Mouse (Mus musculus) midbrain, embryonic 15.5 days (tissue): Measurements from ENCODE around the gene Rassf1. TPM values are rescaled to one million over a fixed set of nuclear protein-coding genes. Genes with fewer than 3 reads are reported as not detected.
"Not testable (repeated sequence)": the region's sequence is repeated elsewhere in the genome, so short reads cannot be mapped to it uniquely, and the experiment has no call there.

ENCODE experiments used
- ATAC-seq: fragments of 200-750 bp; cut with Nextera tagmentation; replicated peaks from 2 replicates; pipeline ENCODE4 v1.8.0; 2017; ENCODE audit warnings: moderate TSS enrichment
- H3K27ac ChIP-seq: fragments of 300-500 bp; sonication (generic); 2 replicates; pipeline ENCODE4 v1.5.1; 2015; ENCODE audit warnings: mild to moderate bottlenecking, inconsistent platforms
- H3K27me3 ChIP-seq: fragments of 300-500 bp; sonication (generic); replicated peaks from 2 replicates; pipeline ENCODE4 v1.6.1; 2015; ENCODE audit warnings: inconsistent platforms
- H3K36me3 ChIP-seq: fragments of 300-500 bp; sonication (generic); replicated peaks from 2 replicates; pipeline ENCODE4 v1.6.1; 2015; ENCODE audit warnings: inconsistent platforms
- H3K4me1 ChIP-seq: fragments of 300-500 bp; sonication (generic); 2 replicates; pipeline ENCODE4 v1.6.1; 2015; ENCODE audit warnings: inconsistent platforms
- H3K4me2 ChIP-seq: fragments of 300-500 bp; sonication (generic); 2 replicates; pipeline ENCODE4 v1.6.1; 2015; ENCODE audit warnings: inconsistent platforms, mild to moderate bottlenecking, moderate library complexity
- H3K4me3 ChIP-seq: fragments of 300-500 bp; sonication (generic); 2 replicates; pipeline ENCODE4 v1.5.1; 2015; ENCODE audit warnings: mild to moderate bottlenecking, inconsistent platforms
- H3K9ac ChIP-seq: fragments of 300-500 bp; sonication (generic); 2 replicates; pipeline ENCODE4 v1.6.1; 2015; ENCODE audit warnings: mild to moderate bottlenecking, inconsistent platforms
- H3K9me3 ChIP-seq: fragments of 300-500 bp; sonication (generic); 2 replicates; pipeline ENCODE4 v1.6.1; 2016; ENCODE audit warnings: inconsistent platforms
- whole genome bisulfite sequencing: fragments of 180-500 bp; shearing (Covaris S2); methylation state at CpG from one replicate; pipeline ENCODE4 v1.1.7; 2015; ENCODE audit warnings: mixed read lengths; 5-methylcytosine and 5-hydroxymethylcytosine counted together
- polyA plus RNA-seq: library from polyadenylated mRNA; unstranded; fragments of >200 nt; fragmentation: Nextera tagmentation; extraction: Ambion mirVana; gene quantifications from 2 replicates; pipeline ENCODE4 v1.2.1, GENCODE M21; 2015

Gene Rassf1
- polyA plus RNA-seq, 1 experiment from 2014 or later = 45.3 TPM

DNA sequence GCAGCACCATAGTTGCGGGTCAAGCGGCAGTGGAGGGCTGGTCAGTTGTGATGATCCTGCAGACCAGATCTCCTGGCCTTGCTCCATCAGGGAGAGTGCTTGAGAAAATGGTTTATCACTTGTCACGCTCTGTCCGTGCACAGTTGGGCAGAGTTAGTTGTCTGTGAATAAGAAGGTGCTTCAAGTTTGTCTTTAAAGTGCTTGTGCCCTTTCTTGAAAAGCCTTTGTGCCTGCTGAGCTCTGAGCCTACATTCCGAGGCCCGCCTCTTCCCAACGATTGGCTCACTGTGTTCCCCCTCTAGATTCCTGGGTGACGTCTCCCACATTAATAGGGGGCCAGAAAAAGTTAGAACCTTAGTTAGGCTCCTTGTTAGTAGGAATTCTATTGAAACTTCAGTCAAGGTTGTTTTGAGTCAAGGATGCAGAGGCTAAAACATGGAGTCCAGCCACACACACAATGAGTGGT lies 568 bp downstream of the Rassf1 start:
- H3K4me1 ChIP-seq = peaks cover 53% of the 10 kb centered on the region
- peaks cover 46% of the 10 kb centered on the region for H3K27me3 ChIP-seq
- 8% methylated on average over 8 of the region's 8 CpGs for WGBS

DNA sequence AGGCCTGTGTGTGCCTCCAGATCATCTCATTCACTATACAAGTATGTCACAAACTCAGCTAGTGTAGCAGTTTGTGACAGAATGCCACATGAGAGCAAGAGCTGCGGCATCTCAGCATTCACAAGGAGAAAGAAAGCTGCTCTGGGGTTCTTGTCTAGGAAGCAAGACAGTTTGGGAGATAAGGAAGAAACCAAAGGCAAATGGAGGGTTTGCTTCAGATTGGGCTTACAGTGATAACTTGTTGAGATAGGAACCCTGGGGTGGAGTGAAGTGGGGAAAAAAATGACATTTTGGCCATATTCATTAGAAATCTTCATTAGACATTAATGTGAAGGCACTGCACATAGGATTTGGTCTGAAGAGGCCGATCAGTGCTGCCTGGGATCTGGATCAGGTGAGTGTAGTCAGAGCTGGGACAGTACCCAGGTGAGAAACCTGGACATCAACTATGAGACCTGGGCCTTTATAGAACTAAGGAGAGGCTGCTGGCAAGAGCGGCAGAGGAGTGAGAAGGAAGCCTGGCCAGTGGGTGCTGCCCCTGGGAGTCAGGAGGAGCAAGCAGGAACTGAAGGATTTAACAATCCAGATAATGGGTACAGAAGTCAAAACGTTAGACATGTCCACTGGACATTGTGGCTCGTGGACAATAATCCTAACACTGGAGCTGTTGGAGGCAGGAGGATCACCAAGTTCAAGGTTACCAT lies 1.5 kb downstream of the Rassf1 start:
- ATAC-seq = no peak
- 81% methylated on average over 5 of the region's 5 CpGs for WGBS

More for the DNA sequence above, 568 bp downstream of the Rassf1 start:
- Histone ChIP-seq H3K4me2 (peak overlapping the region; percentile 61), H3K4me3 (peak overlapping the region; percentile 35), H3K9me3 (no peaks in the 10 kb centered on the region), H3K27ac (no peak overlapping the region), H3K9ac (peak overlapping the region; percentile 39; the same call in 1 of the 2 replicates), H3K36me3 (no peaks in the 10 kb centered on the region)
- no peak for ATAC-seq

DNA sequence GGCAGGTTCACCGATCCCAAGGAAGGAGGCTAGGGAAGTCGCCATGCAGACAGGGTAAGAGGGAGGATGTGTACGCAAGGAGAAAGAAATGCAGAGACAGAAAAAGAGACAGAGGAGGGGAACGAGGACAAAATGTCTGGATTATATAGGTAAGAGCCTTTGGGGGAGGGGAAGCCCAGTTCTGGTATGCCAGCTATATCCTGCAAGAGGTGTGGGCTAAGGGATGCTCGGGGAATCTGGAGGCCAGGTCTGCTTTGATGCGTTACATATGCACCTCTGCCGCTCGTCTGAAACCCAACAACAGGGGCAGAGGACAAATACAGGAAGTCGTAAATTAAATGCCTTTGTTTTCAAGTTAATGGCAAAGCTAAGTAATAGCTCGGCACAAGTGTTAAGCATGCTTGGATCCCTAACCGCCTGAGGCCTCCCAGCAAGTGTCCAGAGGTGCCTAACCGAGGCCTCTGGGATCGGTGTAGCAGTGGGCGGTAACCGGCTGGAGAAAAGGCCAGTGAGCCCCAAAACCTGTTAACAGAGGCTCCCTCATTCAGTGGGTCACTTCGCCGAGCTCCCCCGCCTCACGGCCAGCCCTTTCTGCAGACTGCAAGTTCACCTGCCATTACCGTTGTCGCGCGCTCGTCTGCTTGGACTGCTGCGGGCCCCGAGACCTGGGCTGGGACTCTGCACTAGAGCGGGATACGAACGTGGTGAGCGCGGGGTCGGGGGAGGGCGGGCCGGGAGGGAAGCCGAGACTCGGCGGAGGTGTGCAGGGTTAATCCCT lies 2.4 kb downstream of the Rassf1 start:
- peak overlapping the region; percentile 59 for H3K9ac ChIP-seq
- WGBS = 8% methylated on average over 37 of the region's 37 CpGs
- peak overlapping the region; percentile 89 for H3K4me2 ChIP-seq
- ATAC-seq = peak; percentile 82
- H3K4me1 ChIP-seq = peaks cover 45% of the 10 kb centered on the region
- H3K27me3 ChIP-seq = peaks cover 46% of the 10 kb centered on the region
- H3K36me3 ChIP-seq = peaks cover 18% of the 10 kb centered on the region
- H3K9me3 ChIP-seq = no peaks in the 10 kb centered on the region
- peak overlapping the region; percentile 53 for H3K4me3 ChIP-seq
- peak overlapping the region; percentile 81 for H3K27ac ChIP-seq

More for the DNA sequence above, 1.5 kb downstream of the Rassf1 start:
- H3K27ac ChIP-seq = no peak overlapping the region
- H3K9me3 ChIP-seq = no peaks in the 10 kb centered on the region
- peaks cover 46% of the 10 kb centered on the region for H3K4me1 ChIP-seq
- peaks cover 46% of the 10 kb centered on the region for H3K27me3 ChIP-seq
- no peak overlapping the region; the same call in 1 of the 2 replicates for H3K9ac ChIP-seq
- H3K4me3 ChIP-seq = peak overlapping the region; percentile 53; the same call in 1 of the 2 replicates
- no peak overlapping the region for H3K4me2 ChIP-seq
- H3K36me3 ChIP-seq = peaks cover 9% of the 10 kb centered on the region

DNA sequence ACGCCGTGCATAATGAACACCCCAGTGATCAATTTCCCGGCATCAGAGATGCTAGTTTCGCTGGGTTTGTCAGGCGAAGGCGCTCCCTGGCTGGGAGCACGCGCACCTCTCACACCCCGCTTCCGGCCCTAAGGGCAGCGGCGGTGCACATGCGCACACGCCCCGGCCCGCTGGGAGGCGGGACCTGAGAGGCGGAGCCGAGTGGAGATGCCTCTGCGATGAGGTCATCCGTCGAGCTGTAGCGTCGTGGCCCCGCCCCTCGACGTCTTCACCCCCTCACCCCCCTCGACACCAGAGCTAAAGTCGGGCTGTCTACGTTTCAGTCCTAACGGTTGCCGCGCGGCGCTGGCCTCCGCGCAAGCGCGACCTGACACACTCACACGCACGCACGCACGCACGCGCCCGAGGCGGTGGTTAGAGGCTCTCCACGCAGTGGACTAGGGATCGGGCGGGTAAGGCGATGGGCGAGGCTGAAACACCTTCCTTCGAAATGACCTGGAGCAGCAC lies 3.0 kb downstream of the Rassf1 start:
- Histone ChIP-seq H3K27ac (peak overlapping the region; percentile 81), H3K4me3 (peak overlapping the region; percentile 53), H3K27me3 (peaks cover 39% of the 10 kb centered on the region), H3K9ac (peak overlapping the region; percentile 59), H3K36me3 (peaks cover 24% of the 10 kb centered on the region), H3K4me2 (peak overlapping the region; percentile 89), H3K4me1 (peaks cover 45% of the 10 kb centered on the region), H3K9me3 (no peaks in the 10 kb centered on the region)
- WGBS = under 1% methylated on average over 53 of the region's 53 CpGs
- ATAC-seq = peak; percentile 95

DNA sequence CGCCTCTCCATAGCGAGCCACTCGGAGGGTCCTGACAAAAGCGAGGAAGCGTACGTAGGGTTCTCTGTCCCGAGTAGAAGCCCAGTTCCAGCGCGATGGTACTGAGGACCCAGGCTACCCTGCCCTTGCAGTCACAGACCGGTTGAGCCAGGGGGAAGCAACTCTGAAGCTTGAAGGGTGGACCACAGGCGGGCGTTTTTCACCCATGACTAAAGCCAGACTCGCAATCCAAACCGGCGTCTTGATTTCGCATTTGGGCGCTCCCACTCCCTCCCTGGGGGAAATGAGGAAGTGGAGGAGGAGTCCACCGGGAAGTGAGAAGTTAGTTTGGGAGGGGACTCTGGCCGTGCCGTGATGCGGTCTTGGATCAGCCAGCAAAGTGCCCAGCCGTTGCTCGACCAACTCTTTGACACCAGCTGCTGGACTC lies 3.7 kb downstream of the Rassf1 start:
- Histone ChIP-seq H3K27me3 (peaks cover 33% of the 10 kb centered on the region), H3K4me1 (peaks cover 45% of the 10 kb centered on the region), H3K36me3 (peaks cover 29% of the 10 kb centered on the region), H3K9me3 (no peaks in the 10 kb centered on the region), H3K4me3 (peak overlapping the region; percentile 53), H3K9ac (peak overlapping the region; percentile 59), H3K27ac (peak overlapping the region; percentile 81), H3K4me2 (peak overlapping the region; percentile 89)
- peak; percentile 37 for ATAC-seq
- under 1% methylated on average over 23 of the region's 23 CpGs for WGBS

DNA sequence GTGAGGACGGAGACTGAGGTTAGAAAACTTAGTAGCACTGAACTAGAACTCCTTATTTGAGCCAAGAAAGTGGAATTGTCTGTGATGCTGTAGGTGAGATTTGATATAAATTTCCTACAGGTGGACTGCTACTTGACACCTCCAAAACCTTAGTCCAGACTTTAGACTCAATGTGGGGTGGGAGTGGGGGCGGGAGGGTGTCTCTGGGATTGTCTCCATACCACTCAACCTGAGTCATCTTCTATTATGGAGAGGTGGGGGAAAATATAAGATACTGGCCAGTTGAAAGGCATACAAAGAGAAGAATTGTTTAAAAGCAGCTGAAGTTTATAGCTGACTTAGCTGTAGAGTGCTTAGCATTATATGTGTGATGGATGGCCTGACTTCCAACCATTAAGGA lies 4.3 kb downstream of the Rassf1 start:
- ATAC-seq = no peak
- 41% methylated on average over 2 of the region's 2 CpGs for WGBS
- no peaks in the 10 kb centered on the region for H3K9me3 ChIP-seq
- H3K4me3 ChIP-seq = peak overlapping the region; percentile 53
- 0 out of 2 replicates have a peak overlapping the region, but pooled peaks have one; percentile 81 for H3K27ac ChIP-seq
- H3K4me1 ChIP-seq = peaks cover 45% of the 10 kb centered on the region
- H3K9ac ChIP-seq = peak overlapping the region; percentile 59
- peak overlapping the region; percentile 89 for H3K4me2 ChIP-seq
- peaks cover 26% of the 10 kb centered on the region for H3K27me3 ChIP-seq
- peaks cover 32% of the 10 kb centered on the region for H3K36me3 ChIP-seq

DNA sequence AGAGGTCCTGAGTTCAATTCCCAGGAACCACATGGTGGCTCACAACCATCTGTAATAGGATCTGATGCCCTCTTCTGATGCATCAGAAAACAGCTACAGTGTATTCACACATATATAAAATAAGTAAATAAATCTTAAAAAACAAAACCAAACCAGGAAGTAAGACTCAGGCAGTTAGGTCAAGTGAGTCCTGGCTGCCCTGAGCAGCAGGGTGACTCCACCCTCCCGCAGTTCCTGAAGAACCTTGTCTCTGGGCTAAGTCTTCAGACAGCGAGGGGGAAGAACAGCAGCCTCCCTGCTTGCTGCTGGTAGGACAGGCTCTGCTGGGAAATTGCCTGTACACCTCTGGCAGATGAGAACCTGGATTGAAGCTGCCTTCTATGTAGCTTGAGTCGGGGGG lies 5.0 kb downstream of the Rassf1 start:
- H3K27ac ChIP-seq = no peak overlapping the region
- peak overlapping the region; percentile 89 for H3K4me2 ChIP-seq
- H3K4me1 ChIP-seq = peaks cover 40% of the 10 kb centered on the region
- H3K27me3 ChIP-seq = peaks cover 20% of the 10 kb centered on the region
- H3K36me3 ChIP-seq = peaks cover 35% of the 10 kb centered on the region
- ATAC-seq = no peak
- H3K9me3 ChIP-seq = no peaks in the 10 kb centered on the region
- WGBS = 80% methylated on average over 3 of the region's 3 CpGs
- no peak overlapping the region for H3K9ac ChIP-seq
- no peak overlapping the region for H3K4me3 ChIP-seq

DNA sequence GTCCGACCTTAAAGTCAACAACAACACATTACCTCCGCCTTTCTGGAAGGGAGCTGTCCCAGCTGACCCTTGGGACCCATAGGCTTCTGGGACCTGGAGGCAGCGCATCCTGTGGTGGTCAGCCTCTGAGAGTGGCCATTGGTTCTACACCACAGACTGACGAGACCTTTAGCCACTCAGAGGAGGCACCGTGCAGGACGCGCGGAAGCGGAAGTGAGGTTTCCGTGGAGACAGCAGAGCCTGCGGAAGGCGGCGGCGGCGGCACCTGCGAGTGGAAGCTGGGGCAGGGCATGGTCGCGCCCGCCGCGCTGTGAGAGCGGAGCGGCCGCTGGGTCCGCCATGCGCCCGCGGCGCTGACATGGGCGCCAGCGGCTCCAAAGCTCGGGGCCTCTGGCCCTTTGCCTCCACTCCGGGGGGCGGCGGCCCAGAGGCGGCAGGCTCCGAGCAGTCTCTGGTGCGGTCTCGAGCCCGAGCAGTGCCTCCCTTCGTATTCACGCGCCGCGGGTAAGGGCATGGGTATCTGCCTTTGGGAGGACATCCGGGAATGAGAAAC lies 11.8 kb downstream of the Rassf1 start, which contains the start of gene Tusc2:
Tusc2 (plus strand) TSS at position 227 of the 553 bp plus-strand sequence.
- Histone ChIP-seq H3K4me3 (peak within 1 kb of the TSS; percentile 95), H3K36me3 (peaks cover 41% of the 10 kb centered on the region), H3K4me1 (peaks cover 36% of the 10 kb centered on the region), H3K27ac (peak within 1 kb of the TSS; percentile 79), H3K9me3 (no peaks in the 10 kb centered on the region), H3K9ac (peak within 1 kb of the TSS; percentile 91), H3K27me3 (no peaks in the 10 kb centered on the region), H3K4me2 (peak within 1 kb of the TSS; percentile 73)
- ATAC-seq = peak; percentile 94
- under 1% methylated on average over 46 of the region's 46 CpGs for WGBS

DNA sequence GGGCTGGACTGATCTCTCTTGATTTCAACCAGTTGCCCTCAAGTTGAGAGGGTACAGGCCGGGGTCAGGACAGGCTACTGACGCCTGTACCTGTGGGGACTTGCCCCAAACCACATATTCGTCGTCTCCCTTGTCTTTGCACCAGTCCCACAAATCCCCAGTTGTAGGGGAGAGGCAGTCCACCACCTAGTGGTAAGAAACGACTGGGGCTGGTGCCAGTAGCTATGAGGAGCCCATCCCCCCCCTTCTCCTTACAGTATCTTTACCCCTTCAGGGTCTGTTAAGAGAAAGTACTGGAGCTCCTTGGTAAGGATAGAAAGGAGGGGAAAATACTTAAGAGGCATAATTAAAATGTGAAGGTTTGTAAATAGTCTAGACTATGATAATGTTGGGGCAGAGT lies 14.2 kb downstream of the Rassf1 start:
- H3K4me3 ChIP-seq, H3K9me3 ChIP-seq, ATAC-seq, H3K27me3 ChIP-seq, H3K9ac ChIP-seq, H3K27ac ChIP-seq: not testable (repeated sequence)
- H3K36me3 ChIP-seq = peaks cover 21% of the 10 kb centered on the region; the same call in 1 of the 2 replicates
- H3K4me2 ChIP-seq = peak overlapping the region; percentile 12
- H3K4me1 ChIP-seq = peaks cover 49% of the 10 kb centered on the region
- 55% methylated on average over 5 of the region's 5 CpGs for WGBS

DNA sequence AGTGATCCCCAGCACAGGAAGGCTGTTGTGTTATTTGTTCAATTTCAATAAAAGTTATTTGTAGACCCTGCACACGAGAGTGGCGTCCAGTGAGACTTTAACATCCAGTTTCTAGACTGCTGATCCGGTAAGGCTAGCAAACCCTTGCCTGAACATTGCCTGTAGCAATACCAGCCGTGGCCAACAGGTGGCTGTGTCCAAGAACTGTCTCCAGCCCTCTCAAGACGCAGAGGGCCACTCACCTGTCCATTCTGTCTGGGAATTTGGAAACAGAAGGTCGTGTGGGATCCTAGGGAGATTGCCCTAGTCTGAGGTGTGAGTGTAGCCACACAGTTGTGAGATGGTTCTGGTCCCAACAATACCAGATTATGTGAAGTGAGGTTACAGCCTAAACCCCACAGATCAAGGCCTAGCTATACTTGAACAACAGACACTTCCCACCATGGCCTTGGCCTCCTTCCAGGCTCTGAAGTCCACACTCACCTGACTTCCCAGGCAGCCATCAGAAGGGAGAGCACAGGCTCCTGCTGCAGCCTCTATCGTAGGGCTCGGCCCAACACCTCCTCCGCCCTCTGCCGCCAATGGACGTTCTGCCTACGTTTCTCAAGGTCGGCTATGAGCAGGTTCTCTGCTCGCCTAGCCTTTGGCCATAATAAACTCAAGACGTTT lies 14.8 kb downstream of the Rassf1 start:
- H3K9me3 ChIP-seq = no peaks in the 10 kb centered on the region
- WGBS = 59% methylated on average over 15 of the region's 15 CpGs
- peaks cover 25% of the 10 kb centered on the region; the same call in 1 of the 2 replicates for H3K36me3 ChIP-seq
- H3K9ac ChIP-seq = no peak overlapping the region
- no peaks in the 10 kb centered on the region for H3K27me3 ChIP-seq
- ATAC-seq = no peak
- H3K4me1 ChIP-seq = peaks cover 55% of the 10 kb centered on the region
- no peak overlapping the region for H3K4me3 ChIP-seq
- H3K27ac ChIP-seq = no peak overlapping the region
- no peak overlapping the region for H3K4me2 ChIP-seq

DNA sequence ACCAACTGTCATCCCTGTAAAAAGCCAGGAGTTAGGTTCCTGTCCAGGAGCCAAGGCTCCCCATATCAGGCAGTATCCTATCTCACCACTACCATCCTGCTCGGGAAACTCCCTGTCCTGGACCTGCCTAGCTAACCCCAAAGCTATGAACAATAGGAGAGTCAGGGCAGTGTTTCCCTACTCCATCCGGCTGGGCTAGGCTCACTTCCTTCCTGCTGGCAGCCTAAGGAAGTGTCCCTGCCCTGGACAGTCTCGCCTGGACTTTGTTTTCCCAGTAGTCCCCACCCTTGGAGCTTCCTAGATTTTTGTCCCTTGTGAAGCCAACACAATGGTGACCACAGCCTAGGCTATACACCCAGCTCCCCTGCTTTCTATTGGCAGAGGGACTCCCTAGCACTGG lies 15.5 kb downstream of the Rassf1 start:
- no peaks in the 10 kb centered on the region for H3K9me3 ChIP-seq
- H3K4me3 ChIP-seq = no peak overlapping the region
- H3K27me3 ChIP-seq = no peaks in the 10 kb centered on the region
- H3K4me1 ChIP-seq = peaks cover 62% of the 10 kb centered on the region
- H3K9ac ChIP-seq = no peak overlapping the region
- no peak overlapping the region for H3K4me2 ChIP-seq
- peaks cover 24% of the 10 kb centered on the region for H3K36me3 ChIP-seq
- no peak for ATAC-seq
- WGBS = 61% methylated on average over 3 of the region's 3 CpGs
- H3K27ac ChIP-seq = no peak overlapping the region
